Mouse (Mus musculus) embryo, embryonic 9.5 days (tissue): Measurements from ENCODE around the gene Tle2.

ENCODE experiments used
- DNase-seq: peaks from one replicate; pipeline ENCODE4 v3.0.0-alpha.2; 2017; ENCODE audit errors: extremely low spot score

Gene Tle2

GRCm38 (mm10) chr10:81574081-81575056 is at the start of gene Tle2:
Gene Tle2, plus strand, starts transcription at chr10:81574561.
- DNase-seq = no peak

- DNase-seq = no peak
Measured at GRCm38 (mm10) chr10:81525017-81525694, 49.2 kb upstream of the Tle2 start.

DNA sequence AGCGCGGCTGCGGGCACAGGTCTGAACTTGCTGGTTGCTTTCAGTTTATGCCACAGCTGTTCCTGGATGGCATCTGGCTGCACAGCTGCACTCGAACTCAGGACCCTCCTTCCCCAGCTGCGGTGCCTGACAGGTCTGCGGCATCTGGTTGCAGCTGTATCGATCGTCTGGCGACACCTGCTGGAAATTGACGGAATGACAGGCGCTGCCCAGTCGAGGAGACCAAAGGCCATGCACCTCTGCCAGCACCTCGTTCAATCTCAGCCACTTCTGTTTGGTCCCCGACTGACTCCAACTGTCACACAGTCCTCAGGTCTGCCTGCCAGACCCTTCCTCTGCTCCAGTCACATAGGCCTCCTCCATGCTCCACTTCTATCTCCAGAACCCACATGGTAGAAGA is 47.6 kb upstream of the Tle2 start:
- DNase-seq = peak; percentile 77

DNA sequence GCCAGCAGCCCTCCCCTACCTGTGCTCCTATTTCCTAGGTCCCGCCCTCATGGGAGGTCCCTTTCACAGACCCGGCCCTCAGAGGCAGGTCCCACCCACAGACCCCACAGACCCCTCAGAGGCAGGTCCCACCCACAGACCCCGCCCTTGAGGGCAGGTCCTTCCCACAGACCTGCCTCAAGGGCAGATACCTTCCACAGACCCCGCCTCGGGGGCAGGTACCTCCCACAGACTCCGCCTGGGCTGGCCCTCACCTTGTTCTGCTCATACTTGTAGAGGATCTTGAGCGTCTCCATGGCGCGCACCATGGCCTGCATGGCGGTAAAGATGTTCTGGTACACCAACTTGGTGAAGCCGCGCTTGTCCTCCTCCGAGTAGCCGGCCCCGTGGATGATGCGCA is 39.5 kb upstream of the Tle2 start:
- no peak for DNase-seq

DNA sequence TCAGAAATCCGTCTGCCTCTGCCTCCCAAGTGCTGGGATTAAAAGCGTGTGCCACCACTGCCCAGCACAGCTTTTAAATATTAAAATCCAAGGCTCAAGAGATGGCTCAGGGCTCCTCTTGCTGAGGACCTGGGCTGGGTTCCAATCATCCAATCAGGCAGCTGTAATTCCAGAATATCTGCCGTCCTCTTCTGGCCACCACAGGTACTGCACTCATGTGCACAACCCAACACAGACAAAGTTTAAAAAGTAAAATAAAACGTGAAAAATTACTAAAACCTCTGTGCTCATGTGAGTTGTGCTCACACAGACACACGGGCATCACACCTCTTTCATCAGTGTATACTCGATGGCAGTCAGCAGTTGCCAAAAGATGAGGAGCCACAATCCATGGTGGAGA is 37.6 kb upstream of the Tle2 start:
- DNase-seq = no peak

GRCm38 (mm10) chr10:81537429-81537828 is 36.9 kb upstream of the Tle2 start:
- DNase-seq = no peak

- no peak for DNase-seq
Measured at GRCm38 (mm10) chr10:81538321-81539048, 35.9 kb upstream of the Tle2 start.

DNA sequence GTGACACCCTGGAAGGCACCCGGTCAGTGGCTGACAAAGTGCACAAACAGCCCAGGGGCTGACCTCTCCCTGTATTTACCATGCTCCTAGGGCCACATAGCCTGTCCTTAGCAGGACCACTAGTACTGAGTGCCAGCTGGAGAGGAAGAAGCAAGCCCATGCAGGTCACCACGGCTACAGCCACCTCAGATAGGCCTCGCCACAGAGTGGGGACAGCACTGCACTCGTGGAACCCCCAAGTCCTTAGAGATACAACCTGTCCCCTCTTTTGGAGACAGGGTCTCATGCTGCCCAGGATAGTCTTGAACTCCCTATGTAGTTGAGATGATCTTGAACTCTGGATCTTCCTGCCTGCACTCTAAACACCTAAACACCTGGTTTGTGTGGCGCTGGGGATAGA is 33.0 kb upstream of the Tle2 start:
- no peak for DNase-seq

GRCm38 (mm10) chr10:81541803-81542202 is 32.6 kb upstream of the Tle2 start:
- no peak for DNase-seq

DNA sequence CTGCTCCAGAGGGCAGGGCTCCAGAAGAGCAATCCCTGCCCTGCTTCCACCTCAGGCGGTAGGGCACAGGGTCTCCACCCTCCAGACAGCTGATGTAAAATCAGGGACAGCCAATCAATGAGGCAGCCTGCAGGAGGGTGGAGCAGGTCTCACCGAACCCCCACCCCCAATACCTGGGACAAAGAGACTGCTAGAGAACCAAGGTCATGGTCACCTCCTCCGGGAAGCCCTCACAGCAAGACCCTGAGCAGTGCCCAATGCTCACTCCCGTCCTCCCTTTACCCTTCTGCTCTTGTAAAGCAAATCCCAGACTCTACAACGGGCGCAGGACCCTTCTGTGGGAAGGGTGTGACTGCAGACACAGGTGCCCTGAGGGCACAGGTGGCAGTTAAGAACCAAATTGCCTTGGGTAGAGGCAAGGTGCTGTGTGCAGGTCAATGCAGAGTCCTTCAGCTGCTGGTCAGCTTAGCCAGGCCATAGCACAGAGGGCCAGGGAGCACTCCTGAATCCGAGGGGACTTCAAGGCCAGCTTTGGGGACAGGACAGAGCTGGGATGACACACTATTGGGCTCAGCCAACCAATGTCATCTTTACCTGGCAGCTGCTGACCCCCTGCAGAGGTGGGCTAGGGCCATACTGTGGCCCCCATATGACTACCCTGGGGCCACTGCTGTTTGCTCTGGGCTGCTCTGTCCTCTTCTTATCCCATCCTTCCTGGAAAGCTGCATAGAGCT is 31.5 kb upstream of the Tle2 start:
- no peak for DNase-seq

- DNase-seq = no peak
Measured at GRCm38 (mm10) chr10:81543633-81544032, 30.7 kb upstream of the Tle2 start.

DNA sequence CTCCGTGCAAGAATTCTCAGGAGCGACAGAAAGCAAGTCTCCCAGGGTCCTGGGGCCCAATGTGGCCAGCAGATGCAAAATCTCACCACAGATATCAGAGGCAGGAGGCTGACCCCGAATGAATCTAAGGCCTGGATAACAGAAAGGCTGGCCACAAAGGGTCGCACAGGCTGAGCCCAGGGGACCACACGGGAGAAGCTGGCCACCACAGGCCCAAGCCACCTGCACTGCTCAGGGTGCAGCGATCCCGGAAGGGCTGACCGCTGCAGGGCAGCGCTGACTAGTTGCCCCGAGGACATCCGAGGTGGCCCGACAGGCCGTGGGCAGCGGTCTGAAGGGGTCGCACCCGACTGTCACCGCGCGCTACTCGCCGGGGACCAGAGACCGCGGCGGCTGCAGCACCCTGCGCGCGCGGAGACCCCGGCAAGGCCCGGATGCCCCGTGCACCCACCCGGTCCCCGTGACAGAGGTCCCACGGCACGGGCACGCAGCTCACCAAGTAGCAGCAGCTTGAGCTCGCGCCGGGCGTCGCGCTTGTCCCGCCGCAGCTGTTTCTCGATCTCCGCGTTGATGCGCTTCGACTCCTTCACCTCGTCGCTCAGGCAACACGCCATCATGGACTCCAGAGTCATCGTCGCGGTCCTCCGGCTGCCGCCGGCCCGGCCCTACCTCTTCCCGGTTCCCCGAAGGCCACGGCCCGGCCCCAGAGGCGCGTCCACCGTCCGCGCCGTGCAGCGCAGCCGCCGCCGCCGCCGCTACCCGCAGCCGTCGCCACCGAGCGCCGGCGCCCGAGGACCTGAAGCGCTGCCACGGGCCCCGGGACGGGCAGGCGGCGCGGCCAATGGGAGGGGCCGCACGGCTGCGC is 29.8 kb upstream of the Tle2 start:
- no peak for DNase-seq

GRCm38 (mm10) chr10:81545161-81545747 is 29.1 kb upstream of the Tle2 start, which contains the start of gene Gna11:
Gene Gna11, minus strand, starts transcription at chr10:81545190.
- DNase-seq = peak; percentile 99

DNA sequence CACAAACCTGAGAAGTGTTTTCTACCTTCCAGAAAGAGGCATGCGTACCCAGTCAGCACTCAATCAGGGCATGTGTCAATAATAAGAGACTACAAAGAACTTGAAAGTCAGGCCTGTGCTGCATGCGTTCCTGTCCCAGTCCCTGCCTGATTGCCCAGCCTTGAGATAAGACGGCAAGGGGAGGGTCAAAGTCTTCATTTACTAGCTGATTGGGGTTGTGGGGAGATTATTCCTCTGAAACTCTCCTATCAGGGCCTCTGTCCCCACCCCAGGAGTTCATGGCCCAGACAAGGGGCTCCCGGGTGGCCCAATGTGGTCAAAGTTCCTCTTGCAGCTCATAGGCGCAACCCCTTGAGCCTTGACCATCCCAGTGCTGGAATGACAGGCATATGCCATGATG is 28.0 kb upstream of the Tle2 start:
- DNase-seq = no peak

DNA sequence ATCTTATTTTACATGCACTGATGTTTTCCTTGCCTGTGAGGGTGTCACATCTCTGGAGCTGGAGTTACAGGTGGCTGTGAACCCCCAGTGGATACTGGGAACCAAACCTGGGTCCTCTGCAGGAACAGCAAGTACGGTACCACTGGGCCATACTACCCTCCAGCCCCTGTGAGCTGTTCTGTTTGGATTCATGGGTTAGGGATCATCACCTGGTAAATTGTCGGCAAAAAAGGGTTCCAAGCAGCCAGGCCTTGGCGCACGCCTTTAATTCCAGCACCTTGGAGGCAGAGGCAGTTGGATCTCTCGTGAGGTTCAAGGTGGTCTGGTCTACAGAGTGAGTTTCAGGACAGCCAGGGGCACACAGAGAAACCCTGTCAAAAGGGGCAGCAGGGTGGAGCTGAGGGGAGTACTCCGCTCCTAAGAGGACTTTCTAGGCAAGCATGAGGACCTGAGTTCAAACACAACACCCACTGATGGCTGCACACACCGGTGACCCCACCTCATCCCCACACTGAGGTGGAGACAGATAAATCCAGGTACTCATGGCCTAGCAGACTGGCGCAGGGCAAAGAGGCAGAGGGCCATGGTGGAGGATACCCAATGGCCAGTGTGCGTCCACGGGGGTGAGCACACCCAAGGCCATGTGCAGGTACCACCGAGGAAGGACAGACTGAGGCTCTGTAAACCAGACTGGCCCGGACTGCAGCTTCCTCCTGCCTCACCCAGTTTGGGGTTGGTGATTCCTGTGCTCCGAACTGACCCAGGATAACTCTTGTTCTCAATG is 27.4 kb upstream of the Tle2 start:
- DNase-seq = no peak

- DNase-seq = no peak
Measured at GRCm38 (mm10) chr10:81548944-81549343, 25.4 kb upstream of the Tle2 start.

GRCm38 (mm10) chr10:81550257-81550656 is 24.1 kb upstream of the Tle2 start:
- DNase-seq = peak; percentile 79

DNA sequence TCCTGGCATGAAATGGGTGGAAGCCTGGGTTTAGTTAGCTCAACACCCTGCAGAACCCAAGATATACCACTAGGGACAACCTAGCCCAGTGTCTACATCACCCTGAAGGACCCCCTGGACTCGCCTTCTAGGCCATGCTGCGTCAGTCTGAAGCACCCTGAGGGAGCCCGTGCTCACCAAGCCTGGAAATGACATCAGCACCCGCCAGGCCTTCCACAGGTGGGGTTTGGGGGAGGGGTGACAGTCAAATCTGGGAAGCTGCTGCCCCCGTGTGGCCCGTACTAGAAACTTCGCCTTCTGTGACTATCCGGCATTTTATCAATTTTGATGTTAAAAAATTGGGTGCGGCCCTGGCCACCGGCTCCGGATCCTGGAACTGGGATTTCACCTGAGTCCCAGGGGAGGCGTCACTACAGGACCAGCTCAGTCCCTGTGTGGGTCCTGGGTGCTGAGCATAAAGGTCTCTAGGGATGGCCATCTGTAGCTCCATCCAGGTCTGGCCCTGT is 22.7 kb upstream of the Tle2 start:
- no peak for DNase-seq

DNA sequence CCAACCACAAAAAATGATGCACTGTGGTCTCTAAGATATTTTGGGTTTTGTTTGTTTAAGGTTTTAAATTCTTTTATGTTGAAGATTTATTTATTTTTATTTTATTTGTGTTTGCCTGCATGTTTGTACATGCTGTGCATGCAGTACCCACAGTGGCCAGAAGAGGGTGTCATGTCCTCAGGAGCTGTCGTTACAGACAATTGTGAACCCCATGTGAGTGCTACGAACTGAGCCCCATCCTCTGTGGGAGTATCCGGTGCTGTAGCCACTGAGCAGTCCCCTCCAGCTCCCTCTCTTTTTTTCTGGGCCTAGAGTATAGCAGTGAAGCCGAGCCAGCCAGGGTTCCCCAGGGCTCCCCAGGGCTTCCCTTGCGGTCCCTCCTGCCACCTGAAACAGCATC is 21.1 kb upstream of the Tle2 start:
- DNase-seq = no peak
